Mouse (Mus musculus) bone marrow macrophage, adult 2 months (primary cell): ENCODE results near the gene Stn1. TPM values are rescaled to one million over a fixed set of nuclear protein-coding genes. Genes with fewer than 3 reads are reported as not detected.
"Not testable (repeated sequence)": the region's sequence is repeated elsewhere in the genome, so short reads cannot be mapped to it uniquely, and the experiment has no call there.

Experiments
- H3K27ac ChIP-seq: 2 replicates; pipeline ENCODE4 v1.5.1; 2012; ENCODE audit warnings: low read depth, low read length; ENCODE audit not compliant: insufficient read depth
- H3K4me1 ChIP-seq: 2 replicates; pipeline ENCODE4 v1.6.1; 2012; ENCODE audit warnings: low read length; ENCODE audit not compliant: control insufficient read depth, insufficient read depth
- H3K4me3 ChIP-seq: 2 replicates; pipeline ENCODE4 v1.5.1; 2012; ENCODE audit warnings: mild to moderate bottlenecking, low read length, moderate library complexity; ENCODE audit not compliant: insufficient read depth
- CTCF ChIP-seq: IDR thresholded peaks from 2 replicates; pipeline ENCODE4 v1.5.1; 2012; ENCODE audit warnings: low read depth, mild to moderate bottlenecking, low read length, moderate library complexity
- POLR2A ChIP-seq: IDR thresholded peaks from 2 replicates; pipeline ENCODE4 v1.6.1; 2012; ENCODE audit warnings: mild to moderate bottlenecking, low read depth, low read length, borderline replicate concordance
- polyA plus RNA-seq: library from polyadenylated mRNA; stranded (reverse); fragments of >200 nt; gene quantifications from 2 replicates; pipeline ENCODE4 v1.2.4, GENCODE M21; 2012; ENCODE audit not compliant: missing spikeins, insufficient read depth, insufficient read length

Gene Stn1
- polyA plus RNA-seq: 20.6 and 22.5 TPM in 2 replicates

- Histone ChIP-seq H3K27ac (peak within 1 kb of the TSS; percentile 76), H3K4me3 (peak within 1 kb of the TSS; percentile 58), H3K4me1 (peaks cover 26% of the 10 kb centered on the region)
- TF ChIP-seq POLR2A (no peak), CTCF (no peak)
These were observed at the start of gene Stn1 for GRCm38 (mm10) chr19:47537300-47537792. Gene Stn1 (minus strand): TSS chr19:47537507.

- H3K4me3 ChIP-seq: no peak overlapping the region
- H3K4me1 ChIP-seq: peaks cover 9% of the 10 kb centered on the region
- no peak overlapping the region for H3K27ac ChIP-seq
- TF ChIP-seq POLR2A (no peak), CTCF (no peak)
These were observed 49.7 kb upstream of the Stn1 start for GRCm38 (mm10) chr19:47587009-47587408.

GRCm38 (mm10) chr19:47585772-47586171 lies 48.5 kb upstream of the Stn1 start:
- peaks cover 9% of the 10 kb centered on the region for H3K4me1 ChIP-seq
- TF ChIP-seq POLR2A (no peak), CTCF (no peak)
- H3K27ac ChIP-seq: no peak overlapping the region
- H3K4me3 ChIP-seq: no peak overlapping the region

GRCm38 (mm10) chr19:47579788-47580631 lies 42.7 kb upstream of the Stn1 start:
- H3K4me3 ChIP-seq: peak overlapping the region; percentile 65
- peak overlapping the region; percentile 84 for H3K27ac ChIP-seq
- peaks cover 6% of the 10 kb centered on the region; the same call in 1 of the 2 replicates for H3K4me1 ChIP-seq
- TF ChIP-seq POLR2A: no peak
- no peak for TF ChIP-seq CTCF

GRCm38 (mm10) chr19:47579225-47579787 lies 42.0 kb upstream of the Stn1 start, which contains the start of gene Slk:
Gene Slk (plus strand): TSS chr19:47579678.
- no peak for TF ChIP-seq CTCF
- TF ChIP-seq POLR2A: 0 out of 2 replicates have a peak, but pooled peaks have one; percentile 43
- H3K4me3 ChIP-seq: peak within 1 kb of the TSS; percentile 65
- H3K27ac ChIP-seq: peak within 1 kb of the TSS; percentile 84
- H3K4me1 ChIP-seq: peaks cover 4% of the 10 kb centered on the region; the same call in 1 of the 2 replicates

GRCm38 (mm10) chr19:47578581-47579224 lies 41.4 kb upstream of the Stn1 start:
- H3K4me1 ChIP-seq: peaks cover 4% of the 10 kb centered on the region; the same call in 1 of the 2 replicates
- TF ChIP-seq CTCF (no peak), POLR2A (no peak)
- H3K4me3 ChIP-seq: peak overlapping the region; percentile 65
- H3K27ac ChIP-seq: peak overlapping the region; percentile 64

- TF ChIP-seq CTCF (no peak), POLR2A (no peak)
- Histone ChIP-seq H3K4me3 (no peak overlapping the region), H3K27ac (no peak overlapping the region), H3K4me1 (peaks cover 10% of the 10 kb centered on the region)
These were observed 36.4 kb upstream of the Stn1 start for GRCm38 (mm10) chr19:47573718-47574117.

- not testable (repeated sequence) for H3K27ac ChIP-seq, H3K4me1 ChIP-seq, H3K4me3 ChIP-seq
These were observed 34.7 kb upstream of the Stn1 start for GRCm38 (mm10) chr19:47571981-47572380.

- H3K4me3 ChIP-seq: no peak overlapping the region
- no peak overlapping the region for H3K27ac ChIP-seq
- TF ChIP-seq CTCF: no peak
- TF ChIP-seq POLR2A: no peak
- peaks cover 8% of the 10 kb centered on the region for H3K4me1 ChIP-seq
These were observed 32.7 kb upstream of the Stn1 start for GRCm38 (mm10) chr19:47570042-47570441.
